Mouse (Mus musculus): Measurements from ENCODE around the gene Erich3. TPM values are rescaled to one million over a fixed set of nuclear protein-coding genes. Genes with fewer than 3 reads are reported as not detected.

Gene Erich3
- total RNA-seq, 1 experiment from 2014 or later, result not detected

- ATAC-seq (ENCODE audit: extremely low read depth, insufficient number of reproducible peaks, low FRiP score, poor library complexity, severe bottlenecking), result no peak
Measured at GRCm38 (mm10) chr3:154754505-154754904, 90.8 kb downstream of the Erich3 start.

DNA sequence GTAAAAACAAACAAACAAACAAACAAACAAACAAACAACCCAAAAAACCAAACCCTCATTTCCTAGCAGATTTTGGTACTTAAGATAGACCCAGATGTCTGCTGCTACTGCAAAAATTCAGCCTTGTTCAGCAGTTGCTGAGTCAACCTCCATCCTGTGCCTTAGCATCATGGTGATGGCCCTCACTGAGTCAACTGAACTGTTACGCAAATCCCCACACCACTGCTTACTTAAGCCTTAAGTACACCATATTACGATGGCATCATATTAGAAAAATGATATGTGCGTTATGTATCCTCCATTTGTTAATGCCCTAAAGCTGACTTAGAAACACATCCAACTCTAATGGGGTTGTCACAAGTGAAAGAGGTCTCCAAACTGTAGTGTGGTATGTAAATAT lies 91.6 kb downstream of the Erich3 start:
- ATAC-seq (ENCODE audit: extremely low read depth, insufficient number of reproducible peaks, low FRiP score, poor library complexity, severe bottlenecking), result no peak

- ATAC-seq (ENCODE audit: extremely low read depth, insufficient number of reproducible peaks, low FRiP score, poor library complexity, severe bottlenecking), result no peak
Measured at GRCm38 (mm10) chr3:154758089-154758488, 94.4 kb downstream of the Erich3 start.

DNA sequence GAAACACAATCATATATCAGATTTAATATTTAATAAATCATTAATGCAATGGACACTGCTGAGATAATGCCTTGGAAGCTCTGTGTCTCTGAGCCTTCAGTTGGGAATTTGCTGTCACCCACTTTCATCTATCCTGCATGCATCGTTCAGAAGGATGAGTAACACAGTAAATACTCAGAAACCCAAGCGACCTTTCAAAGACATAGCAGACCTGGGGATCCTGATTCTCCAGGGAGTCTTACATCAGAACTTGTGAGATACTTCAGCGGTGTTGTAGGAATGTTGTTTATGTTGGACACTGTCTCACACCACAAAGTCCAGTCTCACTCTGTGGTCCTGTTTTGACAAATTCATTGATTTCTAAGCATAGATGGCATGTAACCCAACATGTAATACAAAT lies 97.4 kb downstream of the Erich3 start:
- no peak for ATAC-seq (ENCODE audit: extremely low read depth, insufficient number of reproducible peaks, low FRiP score, poor library complexity, severe bottlenecking)

- no peak for ATAC-seq (ENCODE audit: extremely low read depth, insufficient number of reproducible peaks, low FRiP score, poor library complexity, severe bottlenecking)
Measured at GRCm38 (mm10) chr3:154763374-154763773, 99.7 kb downstream of the Erich3 start.

DNA sequence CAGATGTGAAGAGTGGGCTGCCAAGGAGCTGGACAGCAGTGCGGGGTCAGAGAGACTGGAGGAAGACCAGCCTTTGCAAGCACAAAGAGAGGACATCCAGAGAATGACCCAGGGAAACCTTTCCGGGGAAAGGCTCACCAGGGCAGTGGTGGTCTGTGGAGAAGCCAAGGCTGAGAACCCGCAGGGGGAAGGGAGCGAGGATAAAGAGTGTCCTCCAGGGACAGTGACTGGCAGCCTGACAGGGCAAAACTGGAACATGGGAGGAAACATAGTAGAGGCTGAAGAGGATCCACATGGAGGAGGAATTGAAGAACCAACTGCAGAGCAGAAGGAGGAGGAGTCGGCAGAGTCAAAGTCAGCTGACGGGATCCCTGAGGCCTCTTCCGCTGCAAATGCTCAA lies 100.5 kb downstream of the Erich3 start:
- no peak for ATAC-seq (ENCODE audit: extremely low read depth, insufficient number of reproducible peaks, low FRiP score, poor library complexity, severe bottlenecking)

- ATAC-seq (ENCODE audit: extremely low read depth, insufficient number of reproducible peaks, low FRiP score, poor library complexity, severe bottlenecking), result no peak
Measured at GRCm38 (mm10) chr3:154766321-154766720, 102.7 kb downstream of the Erich3 start.

GRCm38 (mm10) chr3:154771651-154772050 lies 108.0 kb downstream of the Erich3 start:
- no peak for ATAC-seq (ENCODE audit: extremely low read depth, insufficient number of reproducible peaks, low FRiP score, poor library complexity, severe bottlenecking)

DNA sequence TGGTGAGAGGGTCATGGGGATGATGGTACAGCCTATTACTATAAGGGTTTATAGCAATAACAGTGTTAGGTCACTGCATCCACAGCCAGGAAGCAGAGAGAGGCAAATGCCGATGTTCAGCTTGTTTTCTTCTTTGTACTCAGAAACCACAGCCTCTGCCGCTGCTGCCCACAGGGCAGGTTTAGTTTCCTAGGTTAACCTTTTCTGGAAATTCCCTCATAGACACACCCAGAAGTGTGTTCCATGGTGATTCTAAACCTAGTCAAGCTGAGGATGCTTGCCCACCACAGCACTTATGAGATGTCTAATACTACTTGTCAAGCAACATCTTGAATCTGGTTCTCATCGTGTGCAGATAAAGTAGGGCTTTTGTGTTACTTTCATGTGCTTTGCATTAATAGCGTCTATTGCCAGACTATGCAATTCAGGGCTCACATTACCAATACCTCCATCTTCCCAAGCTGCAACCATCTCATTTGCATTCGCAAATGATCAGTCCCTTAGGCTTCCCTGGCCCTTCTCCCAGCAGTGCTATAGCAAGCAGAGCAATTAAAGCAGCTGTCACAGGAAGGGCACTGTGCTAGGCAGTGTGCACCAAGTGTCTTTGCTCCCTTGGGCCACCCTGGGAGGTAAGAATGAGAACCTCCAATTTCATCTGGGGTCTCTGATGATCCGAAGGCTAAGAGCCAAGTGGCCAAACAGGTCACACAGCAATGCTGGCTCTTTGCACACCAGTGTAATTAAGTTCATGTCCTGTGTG lies 115.4 kb downstream of the Erich3 start:
- no peak for ATAC-seq (ENCODE audit: extremely low read depth, insufficient number of reproducible peaks, low FRiP score, poor library complexity, severe bottlenecking)

GRCm38 (mm10) chr3:154786354-154786753 lies 122.7 kb downstream of the Erich3 start:
- ATAC-seq (ENCODE audit: extremely low read depth, insufficient number of reproducible peaks, low FRiP score, poor library complexity, severe bottlenecking), result no peak

GRCm38 (mm10) chr3:154787611-154788010 lies 124.0 kb downstream of the Erich3 start:
- ATAC-seq (ENCODE audit: extremely low read depth, insufficient number of reproducible peaks, low FRiP score, poor library complexity, severe bottlenecking), result no peak

- no peak for ATAC-seq (ENCODE audit: extremely low read depth, insufficient number of reproducible peaks, low FRiP score, poor library complexity, severe bottlenecking)
Measured at GRCm38 (mm10) chr3:154793571-154793970, 129.9 kb downstream of the Erich3 start.

GRCm38 (mm10) chr3:154798806-154799205 lies 135.1 kb downstream of the Erich3 start:
- no peak for ATAC-seq (ENCODE audit: extremely low read depth, insufficient number of reproducible peaks, low FRiP score, poor library complexity, severe bottlenecking)

DNA sequence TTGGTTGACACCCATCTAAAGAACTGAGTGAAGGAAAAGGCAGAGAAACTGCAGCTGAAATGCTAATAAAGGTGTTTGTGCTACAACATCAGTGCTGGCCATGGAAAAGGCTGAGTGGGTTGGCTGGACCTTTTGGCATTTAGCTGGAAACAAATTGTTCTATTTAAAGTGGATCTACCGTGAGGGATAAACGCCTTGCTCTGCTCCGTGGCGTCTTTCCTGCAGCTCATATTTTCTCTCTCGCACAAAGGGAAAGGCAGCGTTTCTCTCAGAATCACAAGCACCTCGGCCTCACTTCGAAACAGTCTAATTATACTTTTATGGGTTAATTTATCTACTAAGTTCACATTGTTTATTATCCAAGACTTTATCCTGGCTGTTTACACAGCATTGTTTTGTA lies 136.8 kb downstream of the Erich3 start:
- ATAC-seq (ENCODE audit: extremely low read depth, insufficient number of reproducible peaks, low FRiP score, poor library complexity, severe bottlenecking), result no peak

DNA sequence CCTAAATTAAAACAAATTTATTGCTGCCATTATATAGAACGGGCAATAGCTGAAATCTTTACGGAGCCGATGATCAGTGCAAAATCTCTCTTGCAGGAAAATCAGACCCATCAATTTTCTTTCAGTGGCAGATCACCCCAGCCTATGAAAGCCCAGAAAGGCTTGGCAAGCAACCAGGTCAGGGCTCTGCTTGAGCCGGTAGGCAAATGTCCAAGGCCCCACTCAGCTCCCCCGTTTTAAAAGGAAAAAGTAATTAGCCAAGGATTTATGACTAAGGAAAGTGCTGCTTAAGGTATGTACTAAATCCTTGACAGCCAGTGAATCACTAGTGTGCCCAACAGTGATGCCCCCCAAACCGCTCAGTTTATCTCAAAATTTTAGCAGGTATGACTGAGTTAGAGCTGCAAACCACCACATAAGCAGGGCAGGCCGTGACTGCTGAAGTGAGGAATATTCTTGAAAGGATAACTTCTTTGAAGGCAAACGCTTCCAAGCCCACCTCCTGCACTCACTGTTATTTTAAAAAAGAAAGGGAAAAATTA lies 137.3 kb downstream of the Erich3 start:
- no peak for ATAC-seq (ENCODE audit: extremely low read depth, insufficient number of reproducible peaks, low FRiP score, poor library complexity, severe bottlenecking)

- ATAC-seq (ENCODE audit: extremely low read depth, insufficient number of reproducible peaks, low FRiP score, poor library complexity, severe bottlenecking), result no peak
Measured at GRCm38 (mm10) chr3:154806626-154807025, 143.0 kb downstream of the Erich3 start.

DNA sequence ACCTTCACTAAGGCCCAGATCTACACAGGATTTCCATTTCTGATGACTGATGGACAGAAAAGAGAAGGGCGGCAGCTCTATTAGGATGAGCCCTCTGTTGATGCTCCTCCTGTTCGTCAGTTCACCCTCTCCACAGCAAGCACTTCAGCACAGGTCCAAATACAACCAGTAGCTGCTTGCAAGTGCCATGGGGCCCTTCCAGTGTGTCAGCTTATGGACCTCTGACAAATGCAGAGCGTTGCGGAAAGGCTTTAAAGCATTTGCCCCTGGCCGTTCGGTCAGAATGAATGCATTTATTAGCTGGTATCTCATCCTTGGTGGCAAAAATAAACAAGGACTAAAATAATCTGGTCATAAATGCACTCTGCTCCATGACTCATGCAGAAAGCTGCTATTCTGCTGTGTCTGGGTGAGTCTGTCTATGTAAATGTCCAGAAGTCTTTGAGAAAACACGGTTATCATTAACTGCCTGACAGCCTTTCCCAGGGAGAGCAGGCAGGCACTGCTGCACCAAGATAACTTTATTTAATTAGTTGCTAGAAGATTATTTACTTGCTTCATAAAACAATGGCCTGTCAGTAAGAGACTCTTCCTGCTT lies 146.7 kb downstream of the Erich3 start:
- no peak for ATAC-seq (ENCODE audit: extremely low read depth, insufficient number of reproducible peaks, low FRiP score, poor library complexity, severe bottlenecking)

DNA sequence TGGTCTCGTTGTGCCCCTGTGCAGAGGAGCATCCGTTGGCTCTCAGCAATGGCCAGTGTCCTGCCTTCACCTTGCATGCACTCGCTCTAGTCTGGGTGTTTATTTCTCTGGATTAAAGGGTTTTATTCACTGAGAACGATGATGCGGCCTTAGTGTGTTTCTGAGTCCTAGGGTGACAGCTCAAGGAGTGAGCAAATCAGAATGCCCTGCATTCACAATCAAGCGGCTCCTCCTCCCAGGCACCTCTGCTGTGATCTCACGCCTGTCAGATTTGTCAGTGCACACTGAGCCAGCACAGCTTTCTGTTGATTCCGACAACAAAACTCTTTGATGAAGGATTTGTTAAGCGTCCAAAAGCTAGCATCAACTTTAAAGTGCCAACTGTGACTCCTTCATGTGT lies 147.6 kb downstream of the Erich3 start:
- ATAC-seq (ENCODE audit: extremely low read depth, insufficient number of reproducible peaks, low FRiP score, poor library complexity, severe bottlenecking), result no peak

DNA sequence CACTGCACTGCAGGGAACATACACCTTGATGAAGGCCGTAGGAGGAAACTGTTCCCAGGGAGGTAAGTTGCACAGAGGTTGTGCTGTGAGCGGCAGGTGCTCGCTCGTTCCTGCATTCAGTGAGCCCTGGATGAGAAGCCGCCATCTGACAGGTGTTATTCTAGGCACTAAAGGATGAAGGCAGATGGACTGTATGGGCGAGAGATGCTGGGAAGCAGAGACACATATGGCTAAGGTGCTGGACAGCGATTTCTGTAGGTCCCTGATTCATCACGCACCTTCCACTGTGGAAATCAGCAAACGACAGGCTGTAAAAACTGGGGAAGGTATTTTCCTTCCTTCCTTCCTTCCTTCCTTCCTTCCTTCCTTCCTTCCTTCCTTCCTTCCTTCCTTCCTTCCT lies 148.2 kb downstream of the Erich3 start:
- ATAC-seq (ENCODE audit: extremely low read depth, insufficient number of reproducible peaks, low FRiP score, poor library complexity, severe bottlenecking), result no peak

DNA sequence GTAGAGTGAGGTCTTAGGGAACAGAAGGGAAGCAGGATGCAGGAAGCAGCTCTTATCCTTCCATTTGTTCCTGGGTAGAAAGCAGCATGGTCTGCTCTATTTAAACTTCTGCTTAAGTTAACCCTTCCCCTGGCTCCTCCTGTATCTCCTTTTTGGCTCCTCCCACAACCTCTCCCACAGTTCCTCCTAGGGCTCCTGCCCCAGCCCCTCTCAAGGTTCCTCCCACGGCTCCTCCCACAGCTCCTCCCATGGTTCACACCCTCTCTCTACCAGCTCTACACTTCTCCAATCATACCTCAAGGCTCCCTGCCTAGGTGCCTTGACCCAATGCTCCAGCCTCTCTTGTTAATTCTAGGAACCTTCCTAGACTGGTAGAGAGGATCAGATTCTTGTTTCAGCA lies 149.2 kb downstream of the Erich3 start:
- no peak for ATAC-seq (ENCODE audit: extremely low read depth, insufficient number of reproducible peaks, low FRiP score, poor library complexity, severe bottlenecking)

Data from neutrophil, adult 5-6 weeks (primary cell).